Mouse (Mus musculus): Measurements from ENCODE around the gene Gm48551.

The Gm48551 gene

DNA sequence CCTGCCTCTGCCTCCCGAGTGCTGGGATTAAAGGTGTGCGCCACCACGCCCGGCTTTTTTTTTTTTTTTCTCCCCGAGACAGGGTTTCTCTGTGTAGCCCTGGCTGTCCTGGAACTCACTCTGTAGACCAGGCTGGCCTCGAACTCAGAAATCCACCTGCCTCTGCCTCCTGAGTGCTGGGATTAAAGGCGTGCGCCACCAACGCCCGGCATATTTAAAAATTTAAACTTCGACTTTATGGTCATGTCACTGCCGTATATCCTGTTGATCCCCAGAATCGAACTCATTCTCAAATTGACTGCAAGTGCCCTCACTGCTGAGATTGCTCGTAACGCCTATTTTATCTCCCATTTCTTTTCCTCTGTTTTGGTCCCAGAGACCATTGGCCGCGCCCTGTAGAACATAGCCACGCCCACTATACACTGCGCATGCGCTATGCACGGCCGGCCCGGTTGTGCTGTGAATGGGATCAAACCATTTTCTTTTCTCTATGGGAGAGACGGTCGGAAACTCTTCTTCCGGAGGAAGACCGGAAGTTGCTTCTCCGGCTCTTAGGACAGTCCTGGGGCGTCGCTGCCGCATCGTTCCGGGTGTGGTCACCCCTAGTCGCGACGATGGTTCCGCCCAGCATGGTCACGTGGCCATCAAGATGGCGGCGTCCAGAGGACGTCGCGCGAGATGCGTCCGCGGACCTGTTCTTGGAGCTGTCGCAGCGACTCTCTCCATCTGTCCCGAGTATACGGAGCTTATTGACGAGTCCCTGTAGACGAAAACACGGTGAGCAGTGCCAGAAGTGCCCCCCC is at the start of gene Gm48551, which contains the start of gene Dohh:
Gene Gm48551 (plus strand): TSS at position 665 of the 803 bp plus-strand sequence.
Gene Dohh (plus strand): TSS at position 627 of the 803 bp plus-strand sequence.
- DNase-seq (ENCODE audit: low read depth, low spot score) = peak; percentile 100

DNA sequence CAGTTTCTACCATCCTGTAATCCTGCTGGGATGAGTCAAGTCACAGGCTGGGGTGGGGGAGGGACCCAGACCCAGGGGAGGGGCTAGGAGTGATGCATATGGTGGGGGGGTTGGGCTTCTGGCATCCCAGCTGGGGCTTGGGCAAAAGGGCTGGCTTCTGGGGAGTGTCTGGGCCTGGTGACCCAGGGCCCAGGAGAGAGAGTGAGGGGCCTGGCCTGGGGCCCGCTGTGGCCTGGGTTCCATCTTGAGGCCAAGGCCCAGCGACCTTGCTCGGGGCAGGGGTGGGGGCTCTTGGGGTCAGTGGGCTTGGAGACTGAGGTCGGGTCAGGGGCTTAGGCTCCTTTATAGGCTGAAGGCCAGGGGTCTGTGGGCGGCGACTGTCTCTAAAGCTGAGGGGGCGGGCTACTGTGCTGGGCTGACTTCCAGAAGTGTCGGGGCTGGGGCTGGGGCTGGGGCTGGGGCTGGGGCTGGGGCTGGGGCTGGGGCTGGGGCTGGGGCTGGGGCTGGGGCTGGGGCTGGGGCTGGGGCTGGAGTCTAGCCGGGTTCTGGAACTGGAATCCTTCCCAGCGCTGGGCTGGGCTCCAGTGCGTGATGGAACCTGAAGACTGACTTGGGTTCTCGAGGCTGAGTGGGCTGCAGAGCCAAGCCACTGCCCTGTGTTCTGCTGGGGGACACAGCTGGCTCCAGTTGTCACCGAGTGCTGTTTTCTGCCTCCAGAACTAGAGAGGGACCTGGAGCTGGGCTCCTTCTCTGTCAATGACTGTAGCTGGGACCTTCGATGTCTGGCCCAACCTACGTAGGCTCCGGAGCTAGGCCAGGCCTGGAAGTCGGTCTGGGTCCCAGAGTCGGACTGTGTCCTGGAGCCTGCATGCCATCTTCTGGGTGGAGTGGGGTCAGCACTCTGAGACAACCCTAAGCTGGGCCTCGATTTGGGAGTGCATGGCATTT is 48.6 kb upstream of the Gm48551 start:
- no peak for DNase-seq (ENCODE audit: low read depth, low spot score)

DNA sequence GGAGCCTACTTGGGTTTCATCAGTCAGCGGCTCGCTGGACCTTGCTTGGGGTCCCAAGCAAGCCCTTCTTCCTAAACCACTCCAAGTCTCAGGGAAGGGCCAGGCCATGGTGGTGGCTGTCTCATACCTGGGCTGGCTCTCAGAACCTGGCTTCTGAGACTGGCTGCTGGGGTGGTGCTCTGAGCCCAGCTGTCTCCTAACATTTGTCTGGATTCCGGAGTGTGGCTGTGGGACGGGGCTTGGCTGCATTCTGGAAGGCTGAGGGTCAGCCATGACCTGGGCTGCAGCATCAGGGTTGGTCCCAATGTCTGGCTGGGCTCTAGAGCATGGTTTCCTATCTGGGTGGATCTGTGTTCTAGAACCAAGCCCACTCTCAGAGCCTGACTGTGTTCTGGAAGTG is 47.7 kb upstream of the Gm48551 start:
- no peak for DNase-seq (ENCODE audit: low read depth, low spot score)

DNA sequence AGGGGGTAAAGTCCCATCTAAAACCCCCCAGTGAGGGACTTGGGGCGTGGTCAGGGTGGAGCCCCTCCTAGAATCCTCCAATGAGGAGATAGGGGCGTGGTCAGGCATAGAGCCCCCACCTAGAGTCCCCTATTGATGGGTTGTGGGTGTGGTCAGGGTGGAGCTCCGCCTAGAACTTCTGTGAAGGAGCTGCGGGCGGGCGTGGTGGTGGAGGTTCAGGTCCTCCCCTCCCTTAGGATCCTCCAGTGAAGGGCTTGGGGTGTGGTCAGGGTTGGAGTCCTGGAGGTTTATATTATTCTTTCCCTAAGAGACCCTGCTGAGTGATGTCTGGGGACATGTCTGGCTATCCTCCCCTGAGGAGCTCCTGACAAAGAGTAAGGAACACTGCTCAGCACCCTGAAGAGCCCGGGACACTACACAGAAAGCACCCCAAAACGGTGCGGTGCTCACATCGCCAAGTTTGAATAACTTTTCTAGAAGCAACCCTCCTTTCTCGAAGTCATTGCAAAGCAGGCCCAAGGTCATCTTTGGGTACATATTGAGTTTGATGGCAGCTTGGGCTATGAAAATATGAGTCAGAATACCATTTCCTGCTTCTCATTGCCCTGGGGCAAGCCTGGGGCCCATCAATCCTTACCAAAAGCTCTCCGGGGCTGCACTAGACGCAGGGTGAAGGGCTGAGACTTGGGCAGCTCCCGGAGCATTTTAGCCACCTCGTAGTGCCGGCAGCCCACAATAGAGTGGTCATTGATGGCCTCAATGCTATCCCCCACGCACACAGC is 43.5 kb upstream of the Gm48551 start:
- no peak for DNase-seq (ENCODE audit: low read depth, low spot score)

DNA sequence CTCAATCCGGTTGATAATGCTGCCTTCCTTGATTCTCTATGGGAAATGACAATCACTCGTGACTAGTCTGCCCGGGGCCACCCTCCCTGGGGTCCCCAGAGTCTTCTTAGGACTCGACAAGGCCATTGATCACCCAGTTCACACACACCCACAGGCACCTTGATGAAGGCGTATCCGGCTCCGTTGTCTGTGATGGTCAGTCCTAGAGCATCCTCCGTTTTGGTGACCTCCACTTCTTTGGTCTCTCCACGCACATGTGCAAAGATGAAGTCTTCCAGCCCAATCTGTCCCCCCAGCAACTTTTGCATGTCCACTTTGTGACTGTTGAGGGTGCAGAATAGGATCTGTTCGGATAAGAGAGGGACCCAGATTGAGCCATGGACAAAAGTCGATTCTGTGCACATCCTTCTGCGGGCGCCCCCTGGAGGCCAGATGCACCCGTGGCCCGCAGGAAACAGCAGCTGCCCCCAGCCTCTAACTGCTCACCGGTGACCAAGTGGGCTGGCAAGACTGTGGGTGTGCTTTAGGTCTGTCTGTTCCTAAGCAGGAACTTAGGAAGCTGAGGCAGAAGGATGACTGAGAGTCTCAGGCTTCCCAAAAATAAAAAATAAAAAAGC is 42.8 kb upstream of the Gm48551 start:
- DNase-seq (ENCODE audit: low read depth, low spot score) = peak; percentile 56

- no peak for DNase-seq (ENCODE audit: low read depth, low spot score)
Observed at GRCm38 (mm10) chr10:81342686-81343505, 41.4 kb upstream of the Gm48551 start, which contains the start of gene Gipc3. Gene Gipc3 (minus strand): TSS chr10:81343266.

GRCm38 (mm10) chr10:81344421-81345161 is 39.7 kb upstream of the Gm48551 start:
- no peak for DNase-seq (ENCODE audit: low read depth, low spot score)

GRCm38 (mm10) chr10:81345162-81345534 is 39.1 kb upstream of the Gm48551 start:
- no peak for DNase-seq (ENCODE audit: low read depth, low spot score)

DNA sequence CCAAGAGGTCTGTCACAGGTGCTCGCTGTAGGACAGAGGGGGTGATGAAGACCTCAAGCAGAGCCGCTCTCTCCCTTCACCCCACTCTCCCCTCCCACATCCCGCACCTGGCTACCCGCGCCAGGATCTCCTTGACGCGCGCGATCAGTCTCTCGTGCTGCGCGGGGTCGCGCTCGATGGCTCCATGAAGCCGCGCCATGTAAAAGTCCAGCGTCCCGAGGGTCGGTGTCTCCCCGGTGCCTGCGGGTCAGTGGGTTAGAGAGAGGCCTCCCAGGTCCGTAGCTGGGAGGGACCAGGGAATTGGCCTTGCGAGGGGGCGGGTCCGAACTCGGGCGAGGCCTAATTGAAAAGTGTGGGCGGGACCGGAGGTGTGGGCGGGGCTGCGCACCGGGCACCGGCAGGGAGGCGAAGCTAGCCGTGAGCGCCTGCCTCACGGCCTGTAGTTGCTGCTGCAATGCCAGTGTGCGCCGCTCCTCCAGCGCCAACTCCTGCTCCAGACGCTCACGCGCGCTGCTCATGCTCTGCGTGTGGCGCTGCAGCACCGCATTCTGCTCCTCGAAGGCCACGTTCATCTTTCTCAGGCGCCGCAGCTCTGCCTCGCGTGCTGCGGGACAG is 37.7 kb upstream of the Gm48551 start:
- DNase-seq (ENCODE audit: low read depth, low spot score) = peak; percentile 86

DNA sequence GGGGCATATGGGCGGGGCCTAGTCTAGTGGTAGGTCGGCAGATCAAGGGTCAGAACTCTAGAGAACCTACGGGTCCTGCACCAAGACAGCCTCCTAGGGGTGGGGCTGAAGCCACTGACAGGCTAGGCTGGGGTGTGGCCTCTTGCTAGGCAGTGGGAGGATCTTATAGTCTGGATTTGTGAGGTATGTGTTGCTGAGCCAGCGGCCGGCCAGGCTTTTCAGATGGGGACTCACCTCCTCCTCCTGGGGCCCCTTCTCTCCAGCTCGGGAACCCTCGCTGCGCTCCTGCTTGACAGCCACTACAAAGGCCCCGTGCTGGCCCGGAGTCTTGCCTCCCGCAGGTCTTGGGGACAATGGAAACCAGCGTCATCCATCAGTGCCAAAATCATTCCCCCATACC is 35.1 kb upstream of the Gm48551 start:
- DNase-seq (ENCODE audit: low read depth, low spot score) = no peak

DNA sequence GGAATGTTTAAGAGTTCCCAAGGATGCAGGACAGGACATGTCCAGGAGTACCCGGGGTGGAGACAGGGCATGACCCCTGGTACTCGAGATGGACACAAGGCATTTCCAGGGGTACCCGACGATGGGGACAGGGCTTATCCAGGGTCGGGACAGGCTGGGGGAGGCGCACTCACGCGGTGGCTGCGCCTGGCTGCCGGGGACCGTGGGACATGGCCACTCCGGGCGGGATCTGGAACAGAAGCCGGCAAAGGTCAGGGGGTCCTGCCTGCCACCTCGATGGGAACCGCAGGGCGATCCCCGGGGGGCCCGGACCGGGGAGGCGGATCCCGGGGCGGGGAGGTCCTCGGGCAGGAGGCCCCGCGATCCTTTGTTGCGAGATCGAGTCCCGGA is 34.3 kb upstream of the Gm48551 start:
- no peak for DNase-seq (ENCODE audit: low read depth, low spot score)

GRCm38 (mm10) chr10:81350351-81351063 is 33.8 kb upstream of the Gm48551 start, which contains the start of gene Hmg20b:
Gene Hmg20b (minus strand): TSS chr10:81350480.
- DNase-seq (ENCODE audit: low read depth, low spot score) = peak; percentile 100

- no peak for DNase-seq (ENCODE audit: low read depth, low spot score)
Observed at GRCm38 (mm10) chr10:81351678-81352291, 32.5 kb upstream of the Gm48551 start.

GRCm38 (mm10) chr10:81354738-81355477 is 29.4 kb upstream of the Gm48551 start:
- DNase-seq (ENCODE audit: low read depth, low spot score) = no peak

GRCm38 (mm10) chr10:81355533-81355932 is 28.7 kb upstream of the Gm48551 start:
- DNase-seq (ENCODE audit: low read depth, low spot score) = no peak

GRCm38 (mm10) chr10:81356352-81356990 is 27.8 kb upstream of the Gm48551 start:
- peak; percentile 63 for DNase-seq (ENCODE audit: low read depth, low spot score)

Data from brain, adult 2 months (tissue).